Mouse (Mus musculus) lung, postnatal 0 days (tissue): ENCODE measurements around the gene Hsh2d. TPM values are rescaled to one million over a fixed set of nuclear protein-coding genes. Genes with fewer than 3 reads are reported as not detected.

Experiments used
- ATAC-seq: fragments of 200-750 bp; cut with Nextera tagmentation; 2 replicates; pipeline ENCODE4 v1.8.0; 2017; ENCODE audit warnings: moderate library complexity
- DNase-seq: peaks from one replicate; pipeline ENCODE4 v3.0.0-alpha.2; 2016; ENCODE audit warnings: low spot score
- H3K27ac ChIP-seq: fragments of 300-500 bp; sonication (generic); 2 replicates; pipeline ENCODE4 v1.5.1; 2014; ENCODE audit warnings: antibody characterized with exemption, mild to moderate bottlenecking, low read length, mixed read lengths
- H3K27me3 ChIP-seq: fragments of 300-500 bp; sonication (generic); replicated peaks from 2 replicates; pipeline ENCODE4 v1.6.1; 2014; ENCODE audit warnings: low read length, mixed read lengths; ENCODE audit not compliant: insufficient read depth
- H3K36me3 ChIP-seq: fragments of 300-500 bp; sonication (generic); 2 replicates; pipeline ENCODE4 v1.6.1; 2014; ENCODE audit warnings: low read length, mixed read lengths; ENCODE audit not compliant: insufficient read depth
- H3K4me1 ChIP-seq: fragments of 300-500 bp; sonication (generic); 2 replicates; pipeline ENCODE4 v1.6.1; 2014; ENCODE audit warnings: antibody characterized with exemption, low read depth, low read length, mixed read lengths; ENCODE audit not compliant: insufficient read depth
- H3K4me2 ChIP-seq: fragments of 300-500 bp; sonication (generic); replicated peaks from 2 replicates; pipeline ENCODE4 v1.6.1; 2014; ENCODE audit warnings: low read depth, mild to moderate bottlenecking, low read length, moderate library complexity, mixed read lengths
- H3K4me3 ChIP-seq: fragments of 300-500 bp; sonication (generic); 2 replicates; pipeline ENCODE4 v1.5.1; 2014; ENCODE audit warnings: low read depth, low read length
- H3K9ac ChIP-seq: fragments of 300-500 bp; sonication (generic); replicated peaks from 2 replicates; pipeline ENCODE4 v1.6.1; 2014; ENCODE audit warnings: low read depth, mild to moderate bottlenecking
- H3K9me3 ChIP-seq: fragments of 300-500 bp; sonication (generic); 2 replicates; pipeline ENCODE4 v1.6.1; 2016; ENCODE audit warnings: low read length, mixed read lengths
- CTCF ChIP-seq: IDR thresholded peaks from 2 replicates; pipeline ENCODE4 v1.5.1; 2016; ENCODE audit warnings: antibody characterized with exemption, mild to moderate bottlenecking
- EP300 ChIP-seq: IDR thresholded peaks from 2 replicates; pipeline ENCODE4 v1.6.1; 2016; ENCODE audit warnings: antibody characterized with exemption, mild to moderate bottlenecking, control low read depth
- WGBS: fragments of 180-500 bp; shearing (Covaris S2); extraction: QIAGEN DNeasy Blood & Tissue Kit; methylation state at CpG from one replicate; pipeline ENCODE4 v1.1.7; 2014; 5-methylcytosine and 5-hydroxymethylcytosine counted together
- polyA plus RNA-seq: library from polyadenylated mRNA; unstranded; fragments of >200 nt; fragmentation: Nextera tagmentation; extraction: Ambion mirVana; gene quantifications from 2 replicates; pipeline ENCODE4 v1.2.1, GENCODE M21; 2015

Gene Hsh2d
- polyA plus RNA-seq, 1 experiment from 2014 or later: 0.78 TPM

GRCm38 (mm10) chr8:72239499-72240402 lies 50.3 kb downstream of the Hsh2d start, which contains the start of gene Ap1m1:
TSS of gene Ap1m1 (plus strand) at chr8:72240018.
- Histone ChIP-seq H3K9ac (peak within 1 kb of the TSS; percentile 52), H3K27me3 (no peaks in the 10 kb centered on the region), H3K9me3 (no peaks in the 10 kb centered on the region), H3K27ac (peak within 1 kb of the TSS; percentile 91), H3K4me3 (peak within 1 kb of the TSS; percentile 57), H3K36me3 (no peaks in the 10 kb centered on the region), H3K4me2 (peak within 1 kb of the TSS; percentile 89), H3K4me1 (peaks cover 4% of the 10 kb centered on the region; the same call in 1 of the 2 replicates)
- DNase-seq: peak; percentile 100
- ATAC-seq: peak; percentile 96
- WGBS: 2% methylated on average over 54 of the region's 54 CpGs
- peak; percentile 92 for TF ChIP-seq EP300
- peak; percentile 86 for TF ChIP-seq CTCF

GRCm38 (mm10) chr8:72240403-72240763 lies 50.9 kb downstream of the Hsh2d start:
- ATAC-seq (peak; percentile 8; the same call in 1 of the 2 replicates), DNase-seq (no peak)

GRCm38 (mm10) chr8:72240951-72241350 lies 51.5 kb downstream of the Hsh2d start:
- Histone ChIP-seq H3K4me1 (peaks cover 4% of the 10 kb centered on the region; the same call in 1 of the 2 replicates), H3K9me3 (no peaks in the 10 kb centered on the region), H3K27ac (no peak overlapping the region), H3K4me3 (peak overlapping the region; percentile 57), H3K36me3 (no peaks in the 10 kb centered on the region), H3K27me3 (no peaks in the 10 kb centered on the region), H3K9ac (peak overlapping the region; percentile 52; the same call in 1 of the 2 replicates), H3K4me2 (peak overlapping the region; percentile 89)
- ATAC-seq (no peak), DNase-seq (peak; percentile 14)
- TF ChIP-seq CTCF (no peak), EP300 (no peak)
- WGBS: 60% methylated on average over 7 of the region's 7 CpGs

More at GRCm38 (mm10) chr8:72240403-72240763, 50.9 kb downstream of the Hsh2d start:
- WGBS: 0% methylated on average over 24 of the region's 24 CpGs
- Histone ChIP-seq H3K9ac (peak overlapping the region; percentile 52), H3K9me3 (no peaks in the 10 kb centered on the region), H3K27me3 (no peaks in the 10 kb centered on the region), H3K4me1 (peaks cover 4% of the 10 kb centered on the region; the same call in 1 of the 2 replicates), H3K4me3 (peak overlapping the region; percentile 57), H3K36me3 (no peaks in the 10 kb centered on the region), H3K4me2 (peak overlapping the region; percentile 89), H3K27ac (peak overlapping the region; percentile 91)
- no peak for TF ChIP-seq CTCF
- TF ChIP-seq EP300: no peak

GRCm38 (mm10) chr8:72242226-72242625 lies 52.8 kb downstream of the Hsh2d start:
- WGBS: 100% methylated on average over 1 of the region's 1 CpGs
- ATAC-seq (no peak), DNase-seq (no peak)
- TF ChIP-seq EP300: no peak
- Histone ChIP-seq H3K27ac (no peak overlapping the region), H3K4me3 (no peak overlapping the region), H3K4me1 (peaks cover 4% of the 10 kb centered on the region; the same call in 1 of the 2 replicates), H3K9me3 (no peaks in the 10 kb centered on the region), H3K9ac (no peak overlapping the region), H3K36me3 (no peaks in the 10 kb centered on the region), H3K27me3 (no peaks in the 10 kb centered on the region), H3K4me2 (no peak overlapping the region)

GRCm38 (mm10) chr8:72244610-72245009 lies 55.2 kb downstream of the Hsh2d start:
- Histone ChIP-seq H3K9ac (no peak overlapping the region), H3K9me3 (no peaks in the 10 kb centered on the region), H3K4me3 (no peak overlapping the region), H3K4me2 (no peak overlapping the region), H3K27ac (no peak overlapping the region), H3K36me3 (no peaks in the 10 kb centered on the region), H3K27me3 (no peaks in the 10 kb centered on the region), H3K4me1 (peaks cover 4% of the 10 kb centered on the region; the same call in 1 of the 2 replicates)
- no peak for ATAC-seq
- no peak for TF ChIP-seq CTCF
- WGBS: 65% methylated on average over 2 of the region's 2 CpGs
- no peak for DNase-seq

Other genes starting within 250 kb of the Hsh2d start
- 12.3 and 12.8 TPM in 2 replicates for gene Zfp961, start 238.6 kb upstream of the Hsh2d start, polyA plus RNA-seq
- gene Cyp4f18, start 180.0 kb upstream of the Hsh2d start, polyA plus RNA-seq: 9.4 and 11.2 TPM in 2 replicates
- not detected in 2 replicates for gene Olfr372, start 148.4 kb upstream of the Hsh2d start, polyA plus RNA-seq
- not detected in 2 replicates for gene Olfr373, start 106.5 kb upstream of the Hsh2d start, polyA plus RNA-seq
- not detected in 2 replicates for gene Olfr374, start 82.6 kb upstream of the Hsh2d start, polyA plus RNA-seq
- 585 and 648 TPM in 2 replicates for gene Tpm4, start 54.7 kb upstream of the Hsh2d start, polyA plus RNA-seq
- gene Rab8a, start 28.4 kb upstream of the Hsh2d start, polyA plus RNA-seq: 67.3 and 68.0 TPM in 2 replicates
- gene Cib3, start 23.2 kb downstream of the Hsh2d start, polyA plus RNA-seq: 0.17 and 0.25 TPM in 2 replicates
- gene Gm11034, start 24.0 kb downstream of the Hsh2d start, polyA plus RNA-seq: not detected in 2 replicates
- gene Fam32a, start 30.1 kb downstream of the Hsh2d start, polyA plus RNA-seq: 63.7 and 69.3 TPM in 2 replicates
- 65.3 and 68.2 TPM in 2 replicates for gene Ap1m1, start 50.4 kb downstream of the Hsh2d start, polyA plus RNA-seq
- gene Gm10282, start 115.6 kb downstream of the Hsh2d start, polyA plus RNA-seq: 5.7 and 6.1 TPM in 2 replicates
- 65.3 and 74.1 TPM in 2 replicates for gene Klf2, start 129.4 kb downstream of the Hsh2d start, polyA plus RNA-seq
- gene Eps15l1, start 231.8 kb downstream of the Hsh2d start, polyA plus RNA-seq: 25.6 and 25.9 TPM in 2 replicates